Mouse (Mus musculus) ES-E14 (cell line): ENCODE data around the gene Zfp110. TPM values are rescaled to one million over a fixed set of nuclear protein-coding genes. Genes with fewer than 3 reads are reported as not detected.
A peak's percentile ranks its signal among the peaks of the same experiment; 100 is the strongest.

ENCODE experiments used
- DNase-seq: peaks from one replicate; pipeline ENCODE4 v3.0.0-alpha.2; 2013; ENCODE audit warnings: low read depth, low spot score
- H3K27ac ChIP-seq: 2 replicates; pipeline ENCODE4 v1.5.1; 2012; ENCODE audit warnings: low read depth, mild to moderate bottlenecking, low read length, moderate library complexity, mixed read lengths; ENCODE audit not compliant: poor library complexity, insufficient read depth, severe bottlenecking
- H3K36me3 ChIP-seq: 2 replicates; pipeline ENCODE4 v1.6.1; 2012; ENCODE audit warnings: mild to moderate bottlenecking, low read length, moderate library complexity, mixed read lengths; ENCODE audit not compliant: control insufficient read depth, poor library complexity, insufficient read depth, severe bottlenecking
- H3K4me1 ChIP-seq, 2 experiments: fragments of 150-350 bp in 1 of 2; sonication (generic) in 1 of 2; 2 replicates each; pipeline ENCODE4 v1.6.1; 2012; ENCODE audit warnings: low read length in 2 of 2, mild to moderate bottlenecking in 1 of 2, mixed read lengths in 1 of 2; ENCODE audit not compliant: control insufficient read depth in 2 of 2, insufficient read depth in 2 of 2, poor library complexity in 1 of 2
- H3K4me3 ChIP-seq, 2 experiments: fragments of 150-350 bp in 1 of 2; sonication (generic) in 1 of 2; 2 replicates each; pipeline ENCODE4 v1.5.1; 2012; ENCODE audit warnings: low read length in 2 of 2, low read depth in 1 of 2, mild to moderate bottlenecking in 1 of 2, mixed read lengths in 1 of 2; ENCODE audit not compliant: insufficient read depth in 1 of 2, poor library complexity in 1 of 2, severe bottlenecking in 1 of 2
- H3K9ac ChIP-seq: 2 replicates; pipeline ENCODE4 v1.6.1; 2012; ENCODE audit warnings: low read depth, mild to moderate bottlenecking, low read length, mixed read lengths; ENCODE audit not compliant: poor library complexity, insufficient read depth, severe bottlenecking
- H3K9me3 ChIP-seq: fragments of 150-350 bp; sonication (generic); 2 replicates; pipeline ENCODE4 v1.6.1; 2012; ENCODE audit warnings: low read depth, mild to moderate bottlenecking, low read length; ENCODE audit not compliant: control insufficient read depth, insufficient read depth
- CHD2 ChIP-seq: IDR thresholded peaks from 2 replicates; pipeline ENCODE4 v1.6.1; 2014; ENCODE audit warnings: mild to moderate bottlenecking, low read depth, low read length, inconsistent platforms
- HCFC1 ChIP-seq: IDR thresholded peaks from 2 replicates; pipeline ENCODE4 v1.6.1; 2012; ENCODE audit warnings: low read length, inconsistent platforms, borderline replicate concordance; ENCODE audit not compliant: insufficient read depth
- MAFK ChIP-seq: IDR thresholded peaks from 2 replicates; pipeline ENCODE4 v1.6.1; 2014; ENCODE audit warnings: mild to moderate bottlenecking, low read depth, low read length, inconsistent platforms; ENCODE audit not compliant: insufficient read depth
- in situ Hi-C, 2 experiments: fragments of 600-800 bp; cut with MboI; formaldehyde crosslinking; loops; one replicate each; pipeline ENCODE4 v1.15.1; 2025; ENCODE audit warnings: low sequenced_read_pairs in 2 of 2, inconsistent platforms in 1 of 2; ENCODE audit not compliant: unreplicated experiment in 2 of 2
- total RNA-seq: library from RNA; depleted of rRNA; stranded (reverse); fragments of 300-350 nt; gene quantifications from 2 replicates; pipeline ENCODE4 v1.2.3, GENCODE M21; 2012; rRNA removed

Gene Zfp110
- total RNA-seq, 1 experiment: 53.9 TPM

- TF ChIP-seq HCFC1: peak; percentile 100
- no peak for TF ChIP-seq MAFK
- TF ChIP-seq CHD2: peak; percentile 76; the same call in 1 of the 2 replicates
- Histone ChIP-seq H3K36me3 (no peaks in the 10 kb centered on the region), H3K9me3 (no peaks in the 10 kb centered on the region), H3K9ac (peak within 1 kb of the TSS; percentile 75), H3K4me3 (peak within 1 kb of the TSS; percentile 80 to 85), H3K4me1 (peaks cover 0 to 2% of the 10 kb centered on the region in 2 experiments; a peak in 1 of 4 replicates), H3K27ac (no peak within 1 kb of the TSS)
- DNase-seq: peak; percentile 88
- in situ Hi-C loops: no loop called here
Observed at GRCm38 (mm10) chr7:12897655-12898410, 63.3 kb downstream of the Zfp110 start, which contains the start of gene Zscan22. TSS of gene Zscan22 (plus strand) at chr7:12897815.

Other genes with a start within 250 kb of the Zfp110 start
- gene Vmn2r53, start 226.0 kb upstream of the Zfp110 start, total RNA-seq: not detected in 2 replicates
- not detected in 2 replicates for gene Vmn2r54, start 194.4 kb upstream of the Zfp110 start, total RNA-seq
- gene Vmn2r55, start 149.8 kb upstream of the Zfp110 start, total RNA-seq: not detected in 2 replicates
- gene Vmn2r56, start 99.8 kb upstream of the Zfp110 start, total RNA-seq: not detected in 2 replicates
- gene Zscan18, start 31.1 kb upstream of the Zfp110 start, total RNA-seq: 13.3 and 19.2 TPM in 2 replicates
- 10.3 and 13.6 TPM in 2 replicates for gene Zfp329, start 15.9 kb upstream of the Zfp110 start, total RNA-seq
- 1.4 and 1.8 TPM in 2 replicates for gene Zfp128, start 46.4 kb downstream of the Zfp110 start, total RNA-seq
- gene Zscan22, start 63.1 kb downstream of the Zfp110 start, total RNA-seq: 5.1 and 5.7 TPM in 2 replicates
- 3,358 and 4,390 TPM in 2 replicates for gene Rps5, start 87.5 kb downstream of the Zfp110 start, total RNA-seq
- 4.4 and 6.9 TPM in 2 replicates for gene Rnf225, start 92.7 kb downstream of the Zfp110 start, total RNA-seq
- gene Zfp324, start 131.1 kb downstream of the Zfp110 start, total RNA-seq: 4.7 and 5.6 TPM in 2 replicates
- gene Zfp446, start 143.1 kb downstream of the Zfp110 start, total RNA-seq: 6.4 and 7.3 TPM in 2 replicates
- 0.45 and 0.69 TPM in 2 replicates for gene Slc27a5, start 163.4 kb downstream of the Zfp110 start, total RNA-seq
- 2,698 and 2,854 TPM in 2 replicates for gene Trim28, start 164.4 kb downstream of the Zfp110 start, total RNA-seq
- 23.7 and 26.7 TPM in 2 replicates for gene Zbtb45, start 175.3 kb downstream of the Zfp110 start, total RNA-seq
- 103 and 143 TPM in 2 replicates for gene Chmp2a, start 200.0 kb downstream of the Zfp110 start, total RNA-seq
- gene Ube2m, start 203.5 kb downstream of the Zfp110 start, total RNA-seq: 73.8 and 92.8 TPM in 2 replicates
- 3.2 and 3.8 TPM in 2 replicates for gene Mzf1, start 220.0 kb downstream of the Zfp110 start, total RNA-seq